Mouse (Mus musculus) liver, embryonic 12.5 days (tissue): ENCODE data around the gene Slc38a6. TPM values are rescaled to one million over a fixed set of nuclear protein-coding genes. Genes with fewer than 3 reads are reported as not detected.

ENCODE experiments used
- ATAC-seq: fragments of 200-750 bp; cut with Nextera tagmentation; 2 replicates; pipeline ENCODE4 v1.8.0; 2017; ENCODE audit warnings: moderate number of reproducible peaks, mild to moderate bottlenecking, moderate library complexity
- H3K27ac ChIP-seq: fragments of 300-500 bp; sonication (generic); 2 replicates; pipeline ENCODE4 v1.5.1; 2016; ENCODE audit warnings: mild to moderate bottlenecking
- H3K27me3 ChIP-seq: fragments of 300-500 bp; sonication (generic); replicated peaks from 2 replicates; pipeline ENCODE4 v1.6.1; 2016; ENCODE audit warnings: mild to moderate bottlenecking, moderate library complexity
- H3K36me3 ChIP-seq: fragments of 300-500 bp; sonication (generic); 2 replicates; pipeline ENCODE4 v1.6.1; 2016; ENCODE audit warnings: mild to moderate bottlenecking, moderate library complexity
- H3K4me1 ChIP-seq: fragments of 300-500 bp; sonication (generic); 2 replicates; pipeline ENCODE4 v1.6.1; 2016
- H3K4me2 ChIP-seq: fragments of 300-500 bp; sonication (generic); 2 replicates; pipeline ENCODE4 v1.6.1; 2016; ENCODE audit warnings: mild to moderate bottlenecking, moderate library complexity
- H3K4me3 ChIP-seq: fragments of 300-500 bp; sonication (generic); 2 replicates; pipeline ENCODE4 v1.5.1; 2016; ENCODE audit warnings: mild to moderate bottlenecking, moderate library complexity
- H3K9ac ChIP-seq: fragments of 300-500 bp; sonication (generic); 2 replicates; pipeline ENCODE4 v1.6.1; 2016; ENCODE audit warnings: mild to moderate bottlenecking, moderate library complexity
- H3K9me3 ChIP-seq: fragments of 300-500 bp; sonication (generic); replicated peaks from 2 replicates; pipeline ENCODE4 v1.6.1; 2016; ENCODE audit warnings: mild to moderate bottlenecking, moderate library complexity
- WGBS: fragments of 180-500 bp; shearing (Covaris S2); methylation state at CpG from one replicate; pipeline ENCODE4 v1.1.7; 2016; ENCODE audit not compliant: insufficient replicate concordance; 5-methylcytosine and 5-hydroxymethylcytosine counted together
- polyA plus RNA-seq: library from polyadenylated mRNA; unstranded; fragments of >200 nt; fragmentation: Nextera tagmentation; extraction: Ambion mirVana; gene quantifications from 2 replicates; pipeline ENCODE4 v1.2.1, GENCODE M21; 2016

Gene Slc38a6
- polyA plus RNA-seq, 1 experiment from 2014 or later = 3.5 TPM

DNA sequence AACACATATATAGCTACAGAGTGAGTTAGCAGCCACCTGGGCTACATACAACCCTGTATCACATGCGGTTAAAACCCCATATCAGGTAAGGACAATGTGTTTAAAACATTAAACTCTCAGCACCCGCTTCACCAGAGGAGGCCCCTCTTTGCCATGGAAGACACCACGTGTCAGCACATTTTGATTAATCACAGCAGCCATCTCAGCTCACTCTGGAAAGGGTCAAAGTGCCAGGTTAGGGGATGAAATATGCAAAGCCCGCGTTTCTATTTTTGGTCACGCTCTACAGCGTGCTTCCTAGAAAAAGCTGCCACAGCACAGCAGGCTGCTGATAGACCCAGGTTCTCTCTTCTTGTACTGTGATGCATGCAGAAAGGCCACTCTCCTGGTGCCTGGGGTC, 94.9 kb downstream of the Slc38a6 start:
- Histone ChIP-seq H3K9me3 (no peaks in the 10 kb centered on the region), H3K4me3 (no peak overlapping the region), H3K36me3 (no peaks in the 10 kb centered on the region), H3K9ac (no peak overlapping the region), H3K4me1 (peaks cover 21% of the 10 kb centered on the region; the same call in 1 of the 2 replicates), H3K4me2 (no peak overlapping the region), H3K27ac (no peak overlapping the region), H3K27me3 (no peaks in the 10 kb centered on the region)
- WGBS = 55% methylated on average over 7 of the region's 7 CpGs
- ATAC-seq = no peak

DNA sequence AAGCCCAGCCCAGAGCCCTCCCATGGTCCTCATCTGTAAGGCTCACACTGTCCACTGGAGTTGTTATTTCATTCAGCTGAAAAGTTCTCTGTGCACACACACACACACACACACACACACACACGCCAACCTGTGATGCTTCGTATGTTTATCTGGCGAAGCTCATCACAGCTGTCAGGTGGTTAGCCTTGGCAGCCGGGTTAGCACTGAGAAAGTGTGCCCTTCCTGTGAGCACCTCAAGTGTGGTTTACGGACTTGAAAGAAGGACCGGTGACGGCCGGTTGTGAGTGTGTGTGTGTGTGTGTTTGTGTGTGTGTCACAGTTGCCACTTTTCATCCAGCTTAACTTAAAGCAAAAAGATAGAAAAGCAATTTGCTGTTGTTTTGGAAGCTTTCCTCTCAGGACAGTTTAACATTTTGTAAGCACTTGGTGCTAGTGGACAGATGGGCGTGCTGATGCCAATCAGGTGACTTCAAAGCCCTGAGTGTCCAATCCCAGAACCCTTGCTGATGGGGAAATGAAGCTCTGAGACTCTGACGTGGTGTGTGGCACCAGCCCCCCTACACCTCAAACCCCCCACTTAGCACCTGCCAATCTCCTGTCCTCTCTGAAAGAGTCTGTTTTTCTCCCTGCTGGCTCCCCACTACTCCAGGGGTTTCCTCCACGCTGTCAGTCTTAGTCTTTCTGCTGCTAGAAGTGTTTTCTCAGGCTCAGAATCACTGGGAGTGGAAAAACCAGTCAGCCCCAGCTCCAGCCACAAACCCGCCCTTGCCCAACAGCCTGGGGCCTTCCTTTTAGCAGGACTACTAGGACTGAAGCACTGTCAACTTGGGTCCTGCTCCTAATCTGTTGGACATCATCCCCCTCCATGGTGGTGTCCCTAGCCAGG, 96.0 kb downstream of the Slc38a6 start:
- H3K27ac ChIP-seq = no peak overlapping the region
- no peak overlapping the region for H3K4me2 ChIP-seq
- peaks cover 21% of the 10 kb centered on the region; the same call in 1 of the 2 replicates for H3K4me1 ChIP-seq
- no peaks in the 10 kb centered on the region for H3K9me3 ChIP-seq
- no peak overlapping the region for H3K4me3 ChIP-seq
- no peaks in the 10 kb centered on the region for H3K36me3 ChIP-seq
- no peaks in the 10 kb centered on the region for H3K27me3 ChIP-seq
- 45% methylated on average over 12 of the region's 12 CpGs for WGBS
- no peak overlapping the region for H3K9ac ChIP-seq
- ATAC-seq = no peak

DNA sequence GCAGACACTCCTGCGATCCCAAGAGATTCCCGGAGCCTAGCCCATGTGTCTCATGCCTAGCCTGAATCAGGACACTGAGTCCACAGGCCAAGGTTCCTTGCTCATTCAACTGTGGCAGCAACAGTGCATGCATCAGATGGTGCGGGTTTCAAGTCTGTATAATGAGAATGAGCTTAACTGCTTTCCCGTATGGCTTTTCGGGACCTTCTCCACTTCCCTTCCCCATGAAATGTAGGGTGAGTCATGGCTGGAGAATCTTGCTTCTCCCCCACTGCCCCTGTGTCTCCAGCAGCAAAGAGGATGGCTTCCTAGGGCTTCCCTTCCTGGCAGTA, 96.6 kb downstream of the Slc38a6 start:
- H3K27ac ChIP-seq = no peak overlapping the region
- no peaks in the 10 kb centered on the region for H3K27me3 ChIP-seq
- no peaks in the 10 kb centered on the region for H3K36me3 ChIP-seq
- no peak overlapping the region for H3K4me3 ChIP-seq
- no peak overlapping the region for H3K4me2 ChIP-seq
- H3K9ac ChIP-seq = no peak overlapping the region
- WGBS = 51% methylated on average over 5 of the region's 5 CpGs
- ATAC-seq = no peak
- H3K4me1 ChIP-seq = peaks cover 21% of the 10 kb centered on the region; the same call in 1 of the 2 replicates
- H3K9me3 ChIP-seq = no peaks in the 10 kb centered on the region

DNA sequence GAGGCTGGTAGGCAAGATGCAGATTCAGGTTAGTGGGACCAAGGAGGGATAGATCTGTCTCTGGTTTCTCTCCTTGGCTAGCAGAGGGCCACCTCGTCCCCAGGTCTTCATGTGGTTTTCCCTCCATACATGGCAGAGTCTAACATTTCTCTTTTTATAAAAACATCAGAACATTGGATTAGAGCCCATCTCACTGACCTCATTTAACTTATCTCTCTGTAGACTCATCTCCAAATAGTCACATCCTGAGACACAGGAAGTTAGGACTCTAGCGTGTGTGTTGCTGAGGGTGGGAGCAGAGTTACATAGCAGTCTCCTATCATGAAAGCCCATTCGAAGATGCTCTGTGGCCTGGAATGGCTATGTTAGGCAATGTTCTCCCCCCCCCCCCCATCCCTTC, 97.3 kb downstream of the Slc38a6 start:
- no peaks in the 10 kb centered on the region for H3K9me3 ChIP-seq
- no peak overlapping the region for H3K27ac ChIP-seq
- H3K9ac ChIP-seq = no peak overlapping the region
- no peak for ATAC-seq
- no peak overlapping the region for H3K4me3 ChIP-seq
- H3K4me2 ChIP-seq = no peak overlapping the region
- no peaks in the 10 kb centered on the region for H3K36me3 ChIP-seq
- no peaks in the 10 kb centered on the region for H3K27me3 ChIP-seq
- 30% methylated on average over 3 of the region's 3 CpGs for WGBS
- peaks cover 21% of the 10 kb centered on the region; the same call in 1 of the 2 replicates for H3K4me1 ChIP-seq

DNA sequence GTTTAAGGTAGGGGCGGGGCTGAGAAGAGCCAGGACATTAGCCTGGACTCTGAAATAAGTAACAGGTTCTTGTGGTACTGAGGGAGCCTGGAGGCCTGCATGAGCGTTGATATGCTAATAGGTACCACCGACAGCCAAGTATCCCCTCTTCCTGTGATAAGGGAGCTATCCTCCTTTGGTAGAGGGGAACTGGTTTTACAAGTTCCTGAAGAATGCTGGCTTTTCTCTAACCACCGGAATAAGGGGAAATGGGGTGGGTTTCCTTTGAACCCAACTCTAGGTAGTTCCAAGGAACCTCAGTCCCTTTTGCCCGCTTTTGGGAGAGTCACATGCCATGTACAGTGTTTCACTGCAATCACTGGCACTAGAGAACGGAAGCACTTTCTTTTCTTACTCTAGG, 98.2 kb downstream of the Slc38a6 start:
- Histone ChIP-seq H3K9ac (no peak overlapping the region), H3K27ac (no peak overlapping the region), H3K4me3 (no peak overlapping the region), H3K9me3 (no peaks in the 10 kb centered on the region), H3K36me3 (no peaks in the 10 kb centered on the region), H3K4me1 (peaks cover 21% of the 10 kb centered on the region; the same call in 1 of the 2 replicates), H3K4me2 (no peak overlapping the region), H3K27me3 (no peaks in the 10 kb centered on the region)
- ATAC-seq = no peak
- 8% methylated on average over 6 of the region's 6 CpGs for WGBS

DNA sequence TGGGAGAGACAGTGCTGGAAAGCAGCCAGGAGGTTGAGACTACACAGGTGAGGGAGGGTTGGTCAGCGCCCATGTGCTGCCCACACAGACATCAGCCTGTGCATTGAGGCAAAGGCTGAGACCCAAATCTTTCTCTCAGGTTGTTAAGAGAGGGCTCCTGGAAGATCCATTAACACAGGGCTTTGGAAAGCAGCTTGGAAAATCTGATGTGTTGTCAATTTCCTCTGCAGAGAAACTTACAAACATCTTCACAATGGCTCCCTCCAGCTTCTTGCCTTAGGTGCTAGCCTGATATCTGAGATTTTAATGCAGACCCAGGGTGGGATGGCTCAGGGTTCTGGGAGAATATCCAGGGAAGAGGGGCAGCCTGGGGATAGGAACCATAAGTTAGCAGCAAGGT, 105.9 kb downstream of the Slc38a6 start:
- Histone ChIP-seq H3K9ac (no peak overlapping the region), H3K36me3 (no peaks in the 10 kb centered on the region), H3K4me1 (no peaks in the 10 kb centered on the region), H3K27ac (no peak overlapping the region), H3K27me3 (no peaks in the 10 kb centered on the region), H3K4me2 (no peak overlapping the region), H3K9me3 (no peaks in the 10 kb centered on the region), H3K4me3 (no peak overlapping the region)
- ATAC-seq = no peak
- 54% methylated on average over 1 of the region's 1 CpGs for WGBS

DNA sequence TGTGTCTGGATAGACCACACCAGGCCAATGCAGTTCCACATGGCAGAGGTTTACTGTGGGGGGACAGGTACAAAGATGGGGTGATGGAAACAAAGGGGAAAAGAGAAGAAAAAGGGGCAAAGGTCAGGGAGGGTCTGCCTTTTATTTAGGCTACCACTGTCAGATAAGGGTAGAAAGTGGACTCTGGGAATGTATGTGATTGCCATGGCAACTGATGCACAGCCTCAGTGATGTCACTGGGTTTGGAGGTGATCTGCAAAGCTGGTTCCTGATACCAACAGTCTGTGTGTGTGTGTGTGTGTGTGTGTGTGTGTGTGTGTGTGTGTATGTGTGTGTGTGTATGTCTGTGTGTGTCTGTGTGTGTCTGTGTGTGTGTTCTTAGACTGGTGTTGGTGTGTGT, 106.4 kb downstream of the Slc38a6 start:
- H3K9ac ChIP-seq = no peak overlapping the region
- no peaks in the 10 kb centered on the region for H3K9me3 ChIP-seq
- H3K4me3 ChIP-seq = no peak overlapping the region
- no peak overlapping the region for H3K27ac ChIP-seq
- ATAC-seq = no peak
- H3K36me3 ChIP-seq = no peaks in the 10 kb centered on the region
- no peaks in the 10 kb centered on the region for H3K4me1 ChIP-seq
- no peaks in the 10 kb centered on the region for H3K27me3 ChIP-seq
- no peak overlapping the region for H3K4me2 ChIP-seq

DNA sequence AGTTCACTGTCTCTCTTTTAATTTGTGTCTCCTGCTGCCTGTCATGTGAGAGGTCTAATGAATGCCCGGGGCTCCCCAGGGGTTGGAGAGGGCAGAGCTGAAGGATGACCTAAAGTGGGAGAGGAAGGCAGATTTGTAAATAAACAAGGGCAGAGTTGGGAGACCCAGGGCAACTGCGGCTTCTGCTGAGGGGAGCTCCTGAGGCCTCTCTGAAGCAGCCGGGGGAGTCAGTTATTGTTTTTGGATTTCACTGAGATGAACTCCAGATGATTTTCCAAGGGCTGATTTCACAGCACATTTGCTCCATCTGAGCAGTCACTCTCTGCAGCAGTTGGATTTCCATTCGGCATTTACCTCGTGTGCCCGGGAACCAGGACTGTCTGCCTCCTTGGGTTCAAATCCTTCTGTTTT, 107.3 kb downstream of the Slc38a6 start:
- H3K9ac ChIP-seq = no peak overlapping the region
- H3K4me2 ChIP-seq = no peak overlapping the region
- H3K27ac ChIP-seq = no peak overlapping the region
- no peaks in the 10 kb centered on the region for H3K9me3 ChIP-seq
- WGBS = 68% methylated on average over 6 of the region's 6 CpGs
- H3K4me1 ChIP-seq = no peaks in the 10 kb centered on the region
- H3K27me3 ChIP-seq = no peaks in the 10 kb centered on the region
- H3K36me3 ChIP-seq = no peaks in the 10 kb centered on the region
- no peak overlapping the region for H3K4me3 ChIP-seq
- no peak for ATAC-seq

DNA sequence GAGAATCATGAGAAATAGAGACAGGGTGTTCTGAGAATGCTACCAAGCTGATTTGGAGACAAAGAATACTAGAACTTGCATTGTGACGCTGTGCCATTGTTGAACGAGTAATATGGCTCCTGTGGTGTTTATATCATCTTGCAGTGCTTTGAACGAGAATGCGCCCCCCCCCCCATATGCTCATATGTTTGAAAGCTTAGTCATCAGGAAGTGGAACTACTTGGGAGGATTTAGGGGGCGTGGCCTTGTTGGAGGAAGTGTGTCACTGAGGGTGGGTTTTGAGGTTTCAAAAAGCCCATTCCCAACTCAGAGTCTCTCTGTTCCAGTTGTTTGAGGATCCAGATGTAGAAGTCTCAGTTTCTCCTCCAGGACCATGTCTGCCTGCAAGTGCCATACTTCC, 108.0 kb downstream of the Slc38a6 start:
- Histone ChIP-seq H3K4me3 (no peak overlapping the region), H3K9me3 (no peaks in the 10 kb centered on the region)
- WGBS = 65% methylated on average over 5 of the region's 5 CpGs

DNA sequence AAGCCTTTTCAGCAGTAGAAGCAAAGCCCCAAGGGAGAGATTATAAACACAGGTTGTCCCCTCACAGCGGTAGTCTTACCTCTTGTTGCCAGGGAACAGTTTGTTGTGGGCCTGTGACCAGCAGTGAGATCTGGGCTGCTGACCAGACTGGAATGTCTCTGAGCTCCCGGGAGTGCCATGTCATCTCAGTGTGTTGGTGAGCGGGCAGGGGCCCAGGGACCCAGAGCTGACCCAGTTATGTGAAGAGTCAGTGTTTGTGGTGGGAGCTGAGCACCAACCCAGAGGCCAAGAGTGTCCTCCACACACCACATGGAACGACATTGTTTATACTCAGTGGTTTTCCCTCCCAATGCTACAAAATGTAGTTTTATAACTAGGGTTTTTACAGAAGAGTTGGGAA, 112.8 kb downstream of the Slc38a6 start:
- no peak overlapping the region for H3K27ac ChIP-seq
- H3K4me2 ChIP-seq = no peak overlapping the region
- ATAC-seq = no peak
- no peaks in the 10 kb centered on the region for H3K27me3 ChIP-seq
- no peaks in the 10 kb centered on the region for H3K9me3 ChIP-seq
- 60% methylated on average over 4 of the region's 4 CpGs for WGBS
- no peak overlapping the region for H3K9ac ChIP-seq
- H3K36me3 ChIP-seq = no peaks in the 10 kb centered on the region
- no peaks in the 10 kb centered on the region for H3K4me1 ChIP-seq
- no peak overlapping the region for H3K4me3 ChIP-seq

More for the DNA sequence above, 108.0 kb downstream of the Slc38a6 start:
- H3K27ac ChIP-seq = no peak overlapping the region
- H3K36me3 ChIP-seq = no peaks in the 10 kb centered on the region
- H3K9ac ChIP-seq = no peak overlapping the region
- H3K4me1 ChIP-seq = no peaks in the 10 kb centered on the region
- ATAC-seq = no peak
- no peak overlapping the region for H3K4me2 ChIP-seq
- no peaks in the 10 kb centered on the region for H3K27me3 ChIP-seq

DNA sequence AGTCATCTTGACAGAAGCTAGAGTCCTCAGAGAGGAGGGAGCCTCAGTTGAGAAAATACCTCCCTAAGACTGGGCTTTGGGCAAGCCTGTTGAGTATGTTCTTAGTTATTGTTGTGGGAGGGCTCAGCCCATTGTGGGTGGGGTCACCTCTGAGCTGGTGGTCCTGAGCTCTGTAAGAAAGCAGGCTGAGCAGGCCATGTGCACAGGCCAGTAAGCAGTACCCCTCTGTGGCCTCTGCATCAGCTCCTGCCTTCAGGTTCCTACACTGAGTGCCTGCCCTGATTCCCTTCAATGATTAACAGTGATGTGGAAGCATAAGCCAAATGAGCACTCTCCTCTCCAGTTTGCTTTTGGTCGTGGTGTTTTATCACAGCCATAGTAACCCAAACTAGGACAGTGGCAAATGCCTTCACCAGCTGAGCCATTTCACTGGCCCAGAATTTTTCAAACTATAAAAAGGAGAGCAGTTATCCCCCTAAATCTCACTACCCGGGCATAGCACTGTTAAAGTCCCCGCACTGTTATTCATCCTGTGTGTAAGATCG, 114.0 kb downstream of the Slc38a6 start:
- Histone ChIP-seq H3K9ac (no peak overlapping the region), H3K4me1 (no peaks in the 10 kb centered on the region), H3K27me3 (no peaks in the 10 kb centered on the region), H3K4me3 (no peak overlapping the region), H3K36me3 (no peaks in the 10 kb centered on the region), H3K4me2 (no peak overlapping the region), H3K9me3 (no peaks in the 10 kb centered on the region), H3K27ac (no peak overlapping the region)
- 66% methylated on average over 4 of the region's 4 CpGs for WGBS
- no peak for ATAC-seq

DNA sequence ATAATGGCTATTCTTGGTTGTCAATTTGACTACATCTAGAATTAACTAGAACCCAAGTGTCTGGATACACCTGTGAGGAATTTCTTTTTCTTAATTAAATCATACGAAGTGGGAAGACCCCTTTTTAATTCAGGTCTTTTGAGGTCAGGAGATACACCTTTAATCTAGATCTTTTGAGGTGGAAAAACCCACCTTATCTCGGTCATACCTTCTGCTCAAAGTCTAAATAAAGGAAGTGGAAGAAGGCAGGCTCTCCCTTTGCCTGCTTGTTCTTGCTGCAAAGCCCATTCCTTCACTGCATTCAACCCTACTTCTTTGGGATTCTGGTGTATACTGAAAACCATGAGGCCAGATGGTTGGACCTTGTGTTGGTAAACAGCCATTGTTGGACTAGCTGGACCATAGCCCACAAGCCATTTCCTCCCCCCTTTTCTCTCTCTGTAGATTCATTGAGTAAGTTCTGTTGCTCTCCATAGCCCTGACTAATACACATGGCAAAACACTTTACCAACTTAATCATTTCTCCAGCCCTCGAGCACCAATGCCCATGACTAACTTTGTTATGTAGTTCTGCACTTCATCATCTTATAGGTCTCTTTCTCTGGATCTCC, 115.0 kb downstream of the Slc38a6 start:
- H3K4me2 ChIP-seq = no peak overlapping the region
- no peak overlapping the region for H3K27ac ChIP-seq
- ATAC-seq = no peak
- no peak overlapping the region for H3K9ac ChIP-seq
- no peaks in the 10 kb centered on the region for H3K36me3 ChIP-seq
- WGBS = 51% methylated on average over 3 of the region's 3 CpGs
- no peaks in the 10 kb centered on the region for H3K27me3 ChIP-seq
- no peaks in the 10 kb centered on the region for H3K9me3 ChIP-seq
- H3K4me3 ChIP-seq = no peak overlapping the region
- H3K4me1 ChIP-seq = no peaks in the 10 kb centered on the region
